7 mouse cellular contexts compared by ENCODE assay signal in the genomic region with DNA sequence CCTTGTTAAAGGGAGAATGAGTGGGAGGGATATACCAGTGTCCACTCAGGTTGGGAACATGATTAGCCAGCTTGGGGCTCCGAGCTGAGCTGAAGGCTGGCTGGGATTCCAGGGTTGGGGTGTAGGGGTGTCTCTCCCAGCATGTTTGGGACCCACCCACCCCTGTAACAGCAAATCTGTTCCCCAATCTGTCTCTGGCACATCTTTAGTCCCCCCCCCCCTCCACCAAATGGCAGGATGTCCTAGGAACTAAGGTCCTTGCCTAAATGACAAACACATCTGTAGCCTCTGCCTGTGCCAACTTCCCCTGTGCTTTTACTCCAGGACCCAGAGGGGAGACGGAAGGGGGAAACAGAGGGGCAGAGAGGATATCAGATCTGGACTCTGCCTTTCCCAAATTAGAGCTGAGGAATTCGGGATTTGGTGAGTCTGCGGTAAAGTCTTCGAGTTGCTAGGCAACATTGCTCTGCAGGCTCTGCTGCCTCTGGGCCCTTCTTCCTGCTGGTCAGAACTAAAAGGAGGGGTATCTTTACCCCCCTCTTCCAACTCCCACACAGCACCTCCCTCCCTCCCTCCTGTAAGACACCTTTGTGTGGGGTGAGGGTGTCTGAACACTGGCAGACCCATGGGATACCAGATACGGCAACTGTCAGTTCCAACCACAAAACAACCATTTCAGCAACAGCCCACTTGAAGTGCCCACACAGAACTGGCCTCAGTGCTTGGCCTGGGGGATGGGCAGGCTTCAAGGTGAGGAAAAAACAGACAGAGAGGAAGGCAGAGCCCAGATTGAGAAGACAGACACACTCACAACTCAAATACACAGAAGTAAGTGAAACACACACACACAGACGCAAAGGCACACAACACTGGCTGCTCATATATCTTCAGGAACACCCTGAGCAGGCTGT. TPM values are rescaled to one million over a fixed set of nuclear protein-coding genes. Genes with fewer than 3 reads are reported as not detected.
DNase-seq lines count a peak whose midpoint lies in the region; ATAC-seq and TF ChIP-seq lines count a peak whose summit lies in the region.

A gene (plus strand): TSS at position 861 of the 911 bp plus-strand sequence.

- H3K4me1 ChIP-seq in lung, embryonic 14.5 days (ENCODE audit: insufficient read depth) = peaks cover 5% of the 10 kb centered on the region; the same call in 1 of the 2 replicates
- H3K4me1 ChIP-seq in lung, postnatal 0 days (ENCODE audit: insufficient read depth, low read depth, low read length) = peaks cover 8% of the 10 kb centered on the region

- H3K9ac ChIP-seq in lung, embryonic 14.5 days = no peak within 1 kb of the TSS
- no peak within 1 kb of the TSS for H3K9ac ChIP-seq in lung, postnatal 0 days (replicated peaks; ENCODE audit: low read depth)

- no peak within 1 kb of the TSS for H3K27ac ChIP-seq in lung, embryonic 14.5 days (ENCODE audit: low read depth)
- no peak within 1 kb of the TSS for H3K27ac ChIP-seq in lung, postnatal 0 days (ENCODE audit: low read length)

- TF ChIP-seq EP300 in lung, postnatal 0 days (IDR thresholded peaks at IDR 0.05) = no peak

- H3K4me3 ChIP-seq in lung, embryonic 14.5 days (ENCODE audit: low read depth, low read length) = no peak within 1 kb of the TSS
- no peak within 1 kb of the TSS for H3K4me3 ChIP-seq in lung, postnatal 0 days (ENCODE audit: low read depth, low read length)

- no peak for TF ChIP-seq CTCF in lung, embryonic 14.5 days (IDR thresholded peaks at IDR 0.05; ENCODE audit: low read depth)
- no peak for TF ChIP-seq CTCF in lung, postnatal 0 days (IDR thresholded peaks at IDR 0.05)

- no peak for DNase-seq in lung, embryonic 14.5 days
- DNase-seq in lung, postnatal 0 days (ENCODE audit: low spot score) = no peak
- DNase-seq in adrenal gland, postnatal 14 days = no peak
- DNase-seq in gonadal fat pad, adult 2 months (ENCODE audit: low read depth) = no peak
- DNase-seq in cerebellum, adult 11-12 months = no peak
- DNase-seq in lung, postnatal 36 days = no peak

- WGBS in lung, embryonic 14.5 days = 23% methylated on average over 7 of the region's 7 CpGs
- WGBS in lung, postnatal 0 days = 36% methylated on average over 7 of the region's 7 CpGs

- H3K4me2 ChIP-seq in lung, embryonic 14.5 days = no peak within 1 kb of the TSS
- no peak within 1 kb of the TSS for H3K4me2 ChIP-seq in lung, postnatal 0 days (replicated peaks; ENCODE audit: low read depth, low read length)

- H3K9me3 ChIP-seq in lung, embryonic 14.5 days (ENCODE audit: low read depth, low read length) = no peaks in the 10 kb centered on the region
- no peaks in the 10 kb centered on the region for H3K9me3 ChIP-seq in lung, postnatal 0 days (ENCODE audit: low read length)

- no peaks in the 10 kb centered on the region for H3K36me3 ChIP-seq in lung, embryonic 14.5 days (ENCODE audit: insufficient read depth)
- H3K36me3 ChIP-seq in lung, postnatal 0 days (ENCODE audit: insufficient read depth, low read length) = no peaks in the 10 kb centered on the region

- H3K27me3 ChIP-seq in lung, embryonic 14.5 days (ENCODE audit: insufficient read depth, low read length) = peaks cover 19% of the 10 kb centered on the region
- peaks cover 6% of the 10 kb centered on the region; the same call in 1 of the 2 replicates for H3K27me3 ChIP-seq in lung, postnatal 0 days (replicated peaks; ENCODE audit: insufficient read depth, low read length)

- no peak for ATAC-seq in lung, embryonic 14.5 days (ENCODE audit: insufficient read depth)
- no peak for ATAC-seq in lung, postnatal 0 days
- no peak for ATAC-seq in megakaryocyte-erythroid progenitor cell, adult 5-6 weeks (replicated peaks; ENCODE audit: low FRiP score, low TSS enrichment, poor library complexity, severe bottlenecking)

RNA-seq across cellular contexts. Expression of the gene that starts here (rescaled TPM):
- polyA plus RNA-seq in lung, embryonic 14.5 days (2014; fragmentation: Nextera tagmentation; extraction: Ambion mirVana) = 11.4 and 12.2 TPM in 2 replicates
- polyA plus RNA-seq in lung, postnatal 0 days (2015; fragmentation: Nextera tagmentation; extraction: Ambion mirVana) = 7.7 and 9.9 TPM in 2 replicates
- total RNA-seq in adrenal gland, postnatal 14 days (2021) = 12.4 and 14.7 TPM in 2 replicates
- 13.6 and 14.4 TPM in 2 replicates for polyA plus RNA-seq in gonadal fat pad, adult 2 months (2012; rRNA removed)
- total RNA-seq in megakaryocyte-erythroid progenitor cell, adult 5-6 weeks (2014; fragmentation: Nextera tagmentation) = 15.3 and 16.8 TPM in 2 replicates
- total RNA-seq in megakaryocyte-erythroid progenitor cell, adult 5-6 weeks (2017) = 9.6 and 11.3 TPM in 2 replicates
